Mouse (Mus musculus) testis, adult 2 months (tissue): ENCODE results near the gene Fbxl13.

Source experiments
- CTCF ChIP-seq: fragments of 200-500 bp; IDR thresholded peaks from 2 replicates; pipeline ENCODE4 v1.5.1; 2012; ENCODE audit warnings: low read depth, mild to moderate bottlenecking, inconsistent platforms, low read length, moderate library complexity; ENCODE audit not compliant: control insufficient read depth, insufficient read depth, insufficient replicate concordance
- POLR2A ChIP-seq: fragments of 200-500 bp; IDR thresholded peaks from 2 replicates; pipeline ENCODE4 v1.6.1; 2012; ENCODE audit warnings: low read depth, mild to moderate bottlenecking, inconsistent platforms, low read length, moderate library complexity; ENCODE audit not compliant: control insufficient read depth

GRCm38 (mm10) chr5:21658623-21659395 lies 13.4 kb upstream of the Fbxl13 start:
- TF ChIP-seq CTCF: peak; percentile 61; the same call in 1 of the 2 replicates
- no peak for TF ChIP-seq POLR2A
